Mouse (Mus musculus) stomach, postnatal 0 days (tissue): ENCODE measurements around the gene Itpr3. TPM values are rescaled to one million over a fixed set of nuclear protein-coding genes. Genes with fewer than 3 reads are reported as not detected.
A peak's percentile ranks its signal among the peaks of the same experiment; 100 is the strongest.

ENCODE experiments used
- ATAC-seq: fragments of 200-750 bp; cut with Nextera tagmentation; 2 replicates; pipeline ENCODE4 v1.8.0; 2017; ENCODE audit not compliant: low FRiP score, low TSS enrichment
- DNase-seq: peaks from one replicate; pipeline ENCODE4 v3.0.0-alpha.2; 2016; ENCODE audit warnings: low spot score
- H3K27ac ChIP-seq: fragments of 300-500 bp; sonication (generic); replicated peaks from 2 replicates; pipeline ENCODE4 v1.5.1; 2014; ENCODE audit warnings: mild to moderate bottlenecking, control low read depth
- H3K27me3 ChIP-seq: fragments of 300-500 bp; sonication (generic); 2 replicates; pipeline ENCODE4 v1.6.1; 2014; ENCODE audit warnings: low read length; ENCODE audit not compliant: control insufficient read depth, insufficient read depth
- H3K36me3 ChIP-seq: fragments of 300-500 bp; sonication (generic); 2 replicates; pipeline ENCODE4 v1.6.1; 2014; ENCODE audit warnings: low read length, mixed read lengths; ENCODE audit not compliant: control insufficient read depth, insufficient read depth
- H3K4me1 ChIP-seq: fragments of 300-500 bp; sonication (generic); replicated peaks from 2 replicates; pipeline ENCODE4 v1.6.1; 2014; ENCODE audit warnings: antibody characterized with exemption; ENCODE audit not compliant: control insufficient read depth, insufficient read depth
- H3K4me2 ChIP-seq: fragments of 300-500 bp; sonication (generic); replicated peaks from 2 replicates; pipeline ENCODE4 v1.6.1; 2014; ENCODE audit warnings: low read depth, mild to moderate bottlenecking, control low read depth, moderate library complexity
- H3K4me3 ChIP-seq: fragments of 300-500 bp; sonication (generic); 2 replicates; pipeline ENCODE4 v1.5.1; 2014; ENCODE audit warnings: low read depth, low read length, control low read depth
- H3K9ac ChIP-seq: fragments of 300-500 bp; sonication (generic); 2 replicates; pipeline ENCODE4 v1.6.1; 2014; ENCODE audit warnings: mild to moderate bottlenecking, low read length, control low read depth, mixed read lengths
- H3K9me3 ChIP-seq: fragments of 300-500 bp; sonication (generic); 2 replicates; pipeline ENCODE4 v1.6.1; 2016; ENCODE audit warnings: low read length; ENCODE audit not compliant: control insufficient read depth
- CTCF ChIP-seq: IDR thresholded peaks from 2 replicates; pipeline ENCODE4 v1.5.1; 2016; ENCODE audit warnings: antibody characterized with exemption, low read depth, mild to moderate bottlenecking, moderate library complexity
- EP300 ChIP-seq: optimal IDR thresholded peaks from 2 replicates; pipeline ENCODE3; 2016; ENCODE audit warnings: antibody characterized with exemption
- WGBS: fragments of 180-500 bp; shearing (Covaris S2); extraction: QIAGEN DNeasy Blood & Tissue Kit; methylation state at CpG from one replicate; pipeline ENCODE4 v1.1.7; 2014; 5-methylcytosine and 5-hydroxymethylcytosine counted together
- polyA plus RNA-seq: library from polyadenylated mRNA; unstranded; fragments of >200 nt; fragmentation: Nextera tagmentation; extraction: Ambion mirVana; gene quantifications from 2 replicates; pipeline ENCODE4 v1.2.1, GENCODE M21; 2015

Gene Itpr3
- polyA plus RNA-seq, 1 experiment from 2014 or later: 5.9 TPM

- Histone ChIP-seq H3K4me3 (no peak overlapping the region), H3K4me2 (0 out of 2 replicates have a peak overlapping the region, but pooled peaks have one; percentile 20), H3K27me3 (no peaks in the 10 kb centered on the region), H3K4me1 (no peaks in the 10 kb centered on the region), H3K27ac (peak overlapping the region; percentile 81), H3K9ac (0 out of 2 replicates have a peak overlapping the region, but pooled peaks have one; percentile 38), H3K36me3 (no peaks in the 10 kb centered on the region), H3K9me3 (no peaks in the 10 kb centered on the region)
- DNase-seq (peak; percentile 65), ATAC-seq (peak; percentile 79)
- TF ChIP-seq CTCF: no peak
- TF ChIP-seq EP300: no peak
- 16% methylated on average over 9 of the region's 10 CpGs for WGBS
Measured at GRCm38 (mm10) chr17:27141971-27142450, 84.9 kb downstream of the Itpr3 start.

- Histone ChIP-seq H3K4me3 (no peak overlapping the region), H3K36me3 (no peaks in the 10 kb centered on the region), H3K27me3 (no peaks in the 10 kb centered on the region), H3K9me3 (no peaks in the 10 kb centered on the region), H3K9ac (no peak overlapping the region), H3K4me1 (no peaks in the 10 kb centered on the region), H3K4me2 (no peak overlapping the region), H3K27ac (no peak overlapping the region)
- 69% methylated on average over 4 of the region's 4 CpGs for WGBS
- no peak for ATAC-seq
- TF ChIP-seq CTCF (no peak), EP300 (no peak)
- no peak for DNase-seq
Measured at GRCm38 (mm10) chr17:27144152-27144551, 87.0 kb downstream of the Itpr3 start.

- TF ChIP-seq EP300 (no peak), CTCF (no peak)
- Histone ChIP-seq H3K4me1 (no peaks in the 10 kb centered on the region), H3K4me2 (no peak overlapping the region), H3K9me3 (no peaks in the 10 kb centered on the region), H3K4me3 (no peak overlapping the region), H3K9ac (no peak overlapping the region), H3K36me3 (no peaks in the 10 kb centered on the region), H3K27ac (no peak overlapping the region), H3K27me3 (no peaks in the 10 kb centered on the region)
- 7% methylated on average over 8 of the region's 8 CpGs for WGBS
- DNase-seq: no peak
- ATAC-seq: no peak
Measured at GRCm38 (mm10) chr17:27146323-27146923, 89.3 kb downstream of the Itpr3 start.

- TF ChIP-seq CTCF (no peak), EP300 (no peak)
- Histone ChIP-seq H3K36me3 (no peaks in the 10 kb centered on the region), H3K4me1 (peaks cover 9% of the 10 kb centered on the region), H3K27ac (no peak overlapping the region), H3K9me3 (no peaks in the 10 kb centered on the region), H3K9ac (no peak overlapping the region), H3K4me3 (no peak overlapping the region), H3K27me3 (no peaks in the 10 kb centered on the region), H3K4me2 (no peak overlapping the region)
- DNase-seq (no peak), ATAC-seq (no peak)
- 60% methylated on average over 7 of the region's 7 CpGs for WGBS
Measured at GRCm38 (mm10) chr17:27150871-27151270, 93.8 kb downstream of the Itpr3 start.

GRCm38 (mm10) chr17:27151411-27151810 lies 94.3 kb downstream of the Itpr3 start:
- H3K27me3 ChIP-seq: no peaks in the 10 kb centered on the region
- no peak overlapping the region for H3K4me3 ChIP-seq
- TF ChIP-seq EP300: no peak
- TF ChIP-seq CTCF: peak; percentile 72
- no peak overlapping the region for H3K9ac ChIP-seq
- no peaks in the 10 kb centered on the region for H3K9me3 ChIP-seq
- no peak for ATAC-seq
- no peaks in the 10 kb centered on the region for H3K36me3 ChIP-seq
- H3K4me1 ChIP-seq: peaks cover 9% of the 10 kb centered on the region
- no peak overlapping the region for H3K27ac ChIP-seq
- H3K4me2 ChIP-seq: no peak overlapping the region
- DNase-seq: peak; percentile 62
- 73% methylated on average over 8 of the region's 8 CpGs for WGBS

GRCm38 (mm10) chr17:27152976-27153723 lies 96.0 kb downstream of the Itpr3 start:
- no peaks in the 10 kb centered on the region for H3K9me3 ChIP-seq
- no peak overlapping the region for H3K4me3 ChIP-seq
- 0 out of 2 replicates have a peak overlapping the region, but pooled peaks have one; percentile 18 for H3K9ac ChIP-seq
- ATAC-seq: peak; percentile 88
- 40% methylated on average over 8 of the region's 8 CpGs for WGBS
- no peaks in the 10 kb centered on the region for H3K27me3 ChIP-seq
- no peaks in the 10 kb centered on the region for H3K36me3 ChIP-seq
- peak; percentile 70 for DNase-seq
- peaks cover 9% of the 10 kb centered on the region for H3K4me1 ChIP-seq
- TF ChIP-seq CTCF (no peak), EP300 (peak; percentile 95)
- no peak overlapping the region for H3K4me2 ChIP-seq
- H3K27ac ChIP-seq: peak overlapping the region; percentile 90
